Mouse (Mus musculus): ENCODE results near the gene Tead4.
"Not testable (repeated sequence)": the region's sequence is repeated elsewhere in the genome, so short reads cannot be mapped to it uniquely, and the experiment has no call there.

Tead4 gene

GRCm38 (mm10) chr6:128300134-128301001 is at the start of gene Tead4:
Gene Tead4 (minus strand): TSS chr6:128300823.
- peak; percentile 81 for ATAC-seq (ENCODE audit: low TSS enrichment)

GRCm38 (mm10) chr6:128349711-128350110 is 49.1 kb upstream of the Tead4 start:
- peak; percentile 41; the same call in 1 of the 2 replicates for ATAC-seq (ENCODE audit: low TSS enrichment)

DNA sequence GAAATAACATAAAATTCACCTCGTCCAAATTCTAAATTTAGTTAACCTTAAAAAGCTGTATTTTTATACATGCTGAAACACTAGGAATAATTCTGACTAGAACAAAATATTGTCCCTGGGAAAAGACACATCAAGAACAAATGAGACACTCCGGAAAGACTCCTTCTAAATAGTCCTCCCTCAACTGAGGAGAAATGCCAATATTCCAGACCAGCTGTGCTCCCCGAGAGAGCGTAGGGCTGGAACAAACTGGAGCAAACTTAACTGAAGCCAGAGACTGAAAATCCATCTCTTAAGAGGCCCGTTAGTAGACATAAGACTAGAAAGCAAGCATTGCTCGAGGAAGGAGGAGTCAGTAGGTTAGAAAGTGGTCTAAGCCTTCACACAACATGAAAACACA is 46.2 kb upstream of the Tead4 start:
- peak; percentile 68 for ATAC-seq (ENCODE audit: low TSS enrichment)

DNA sequence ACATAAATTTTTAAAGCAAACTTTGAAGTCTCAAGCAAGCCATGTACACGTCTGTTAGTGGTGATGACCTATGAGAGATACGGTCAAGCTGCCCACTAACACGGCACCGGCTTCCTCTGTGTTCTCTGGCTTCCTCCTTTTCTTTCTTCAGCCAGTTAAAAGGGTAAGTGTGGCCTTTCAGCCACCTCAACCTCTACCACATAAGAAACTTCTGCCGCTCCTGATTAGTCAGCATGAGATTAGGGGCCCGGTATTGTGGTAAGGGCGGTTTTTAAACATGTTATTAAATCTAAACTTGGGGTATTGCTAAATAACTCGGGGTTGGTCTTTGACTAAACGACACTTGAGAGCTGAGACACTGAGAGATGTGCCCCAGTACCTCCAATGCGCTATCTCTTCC is 45.0 kb upstream of the Tead4 start:
- no peak for ATAC-seq (ENCODE audit: low TSS enrichment)

GRCm38 (mm10) chr6:128341956-128342723 is 41.5 kb upstream of the Tead4 start:
- ATAC-seq (ENCODE audit: low TSS enrichment), result no peak

DNA sequence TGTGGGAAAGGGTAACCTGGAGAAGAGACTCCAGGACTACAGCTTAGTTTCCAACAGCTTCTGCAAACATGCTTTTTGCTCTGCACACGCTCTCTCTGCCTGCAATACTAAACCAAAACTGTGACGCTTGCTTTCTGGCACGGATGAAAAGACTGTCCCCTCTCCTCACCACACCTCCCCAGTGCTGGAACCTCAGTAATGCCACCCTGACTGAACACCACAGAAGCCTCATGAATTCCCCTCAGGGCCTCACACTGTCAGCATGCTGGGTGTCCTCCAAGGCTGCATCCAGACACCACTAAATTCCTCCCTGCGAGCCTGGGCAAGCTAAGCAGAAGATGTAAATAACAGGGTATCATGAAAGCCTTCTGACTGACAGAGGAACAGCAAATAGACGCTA is 38.3 kb upstream of the Tead4 start:
- ATAC-seq (ENCODE audit: low TSS enrichment), result peak; percentile 51; the same call in 1 of the 2 replicates

GRCm38 (mm10) chr6:128337467-128337866 is 36.8 kb upstream of the Tead4 start:
- no peak for ATAC-seq (ENCODE audit: low TSS enrichment)

DNA sequence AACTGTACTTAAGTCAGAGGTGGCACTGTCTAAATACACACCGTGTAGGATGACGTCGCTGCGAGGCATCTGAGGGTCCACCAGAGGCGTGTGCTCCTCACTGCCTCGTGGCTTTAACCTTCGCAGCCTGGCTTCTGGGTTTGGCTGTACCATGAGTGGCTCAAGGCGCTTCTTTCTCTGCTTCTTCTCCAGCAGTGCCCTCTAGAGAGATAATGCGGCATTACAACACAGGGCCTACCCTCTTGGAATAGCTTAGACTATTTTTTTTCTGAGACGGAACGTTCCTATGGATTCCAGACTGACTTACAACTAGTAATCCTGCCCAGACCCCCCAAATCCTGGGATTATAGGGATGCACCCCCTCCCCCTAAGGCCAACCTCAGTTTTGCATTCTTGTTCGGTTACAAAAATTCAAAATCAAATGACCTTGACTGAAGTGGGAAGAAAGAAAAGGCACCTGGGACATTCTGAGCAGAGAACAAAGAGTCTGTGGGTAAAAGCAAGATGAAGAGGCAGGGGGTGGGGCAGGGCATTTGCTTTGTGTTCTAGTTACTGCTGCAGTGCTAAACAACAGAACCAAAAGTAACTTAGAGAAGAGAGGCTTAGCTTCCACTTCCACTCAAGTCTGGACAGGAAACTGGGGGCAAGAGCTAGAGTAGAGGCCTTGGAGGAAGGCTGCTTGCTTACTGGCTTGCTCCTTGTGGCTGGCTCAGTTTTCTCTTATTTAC is 33.9 kb upstream of the Tead4 start:
- peak; percentile 82 for ATAC-seq (ENCODE audit: low TSS enrichment)

DNA sequence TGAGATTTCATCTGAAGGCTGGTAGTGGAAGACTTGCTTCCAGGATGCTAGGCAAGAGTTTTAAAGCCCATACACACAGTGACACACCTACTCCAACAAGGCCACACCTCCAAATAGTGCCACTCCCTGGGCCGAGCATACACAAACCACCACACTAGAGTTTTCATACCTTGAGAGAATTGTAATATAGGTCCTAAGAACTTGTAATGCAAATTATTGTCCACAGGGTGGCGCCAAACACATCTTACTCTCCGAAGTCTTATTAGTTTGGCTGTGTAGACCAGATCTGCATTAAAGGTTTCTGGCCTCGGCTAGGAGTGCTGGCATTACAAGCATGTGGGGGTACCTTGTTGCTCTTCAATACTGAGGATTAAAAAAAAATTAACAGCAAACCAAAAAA is 17.7 kb upstream of the Tead4 start:
- peak; percentile 86 for ATAC-seq (ENCODE audit: low TSS enrichment)

- ATAC-seq (ENCODE audit: low TSS enrichment), result no peak
These were observed 15.0 kb upstream of the Tead4 start for GRCm38 (mm10) chr6:128315597-128315996.

- no peak for ATAC-seq (ENCODE audit: low TSS enrichment)
These were observed 14.2 kb upstream of the Tead4 start for GRCm38 (mm10) chr6:128314796-128315195.

DNA sequence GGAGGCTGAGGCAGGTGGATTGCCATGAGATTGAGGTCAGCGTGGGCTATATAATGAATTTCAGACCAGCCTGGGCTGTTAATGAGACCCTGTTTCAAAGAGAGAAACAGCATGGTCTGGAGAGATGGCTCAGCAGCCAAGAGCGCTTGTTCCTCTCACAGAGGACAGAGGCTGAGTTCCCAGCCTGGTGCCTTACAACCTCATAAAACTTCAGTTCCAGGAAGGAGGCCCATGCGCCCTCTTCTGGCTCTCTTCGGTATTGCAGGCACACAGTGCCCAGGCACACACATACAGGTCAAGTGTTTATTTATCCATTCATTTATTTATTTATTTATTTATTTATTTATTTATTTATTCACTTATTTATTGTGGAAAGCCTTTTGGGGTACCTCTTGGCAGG is 7.7 kb upstream of the Tead4 start:
- ATAC-seq (ENCODE audit: low TSS enrichment), result 0 out of 2 replicates have a peak, but pooled peaks have one; percentile 59

DNA sequence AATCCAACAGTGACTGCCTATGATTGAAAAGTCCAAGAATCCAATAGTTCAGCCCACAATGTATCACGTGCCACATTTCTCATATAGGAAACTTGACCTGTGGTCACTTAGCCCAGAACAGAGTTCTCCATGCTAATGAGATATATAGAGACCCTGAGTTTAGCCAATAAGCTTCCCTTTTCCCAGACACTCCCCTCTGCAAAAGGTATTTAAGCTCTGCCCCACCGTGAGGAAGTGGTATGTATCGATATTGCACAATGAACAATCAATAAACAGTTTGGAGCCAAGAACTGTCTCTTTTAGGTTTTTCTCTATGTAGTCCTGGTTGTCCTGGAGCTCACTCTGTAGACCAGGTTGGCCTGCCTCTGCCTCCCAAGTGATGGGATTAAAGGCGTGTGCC is 4.2 kb upstream of the Tead4 start:
- no peak for ATAC-seq (ENCODE audit: low TSS enrichment)

- not testable (repeated sequence) for ATAC-seq (ENCODE audit: low TSS enrichment)
These were observed 2.0 kb upstream of the Tead4 start for GRCm38 (mm10) chr6:128302640-128303039.

DNA sequence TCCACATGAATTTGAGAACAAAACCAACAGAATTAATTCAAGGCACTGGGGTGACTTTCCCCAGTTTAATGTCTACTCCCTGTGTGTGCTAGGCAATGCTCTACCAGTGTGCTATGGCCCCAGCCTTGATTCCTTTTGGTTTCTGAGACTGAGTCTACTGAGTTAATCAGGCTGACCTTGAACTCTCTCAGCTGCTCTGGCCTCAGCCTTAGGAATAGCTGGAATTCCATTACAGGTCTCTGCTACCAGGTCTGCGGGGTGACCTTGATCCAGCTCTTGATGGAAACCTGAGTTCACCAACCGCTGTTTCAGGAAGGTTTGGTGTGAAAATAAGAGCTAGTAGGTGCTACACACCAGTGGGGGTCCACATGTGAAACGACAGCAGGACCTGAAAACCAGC is 1.3 kb upstream of the Tead4 start:
- ATAC-seq (ENCODE audit: low TSS enrichment), result no peak

DNA sequence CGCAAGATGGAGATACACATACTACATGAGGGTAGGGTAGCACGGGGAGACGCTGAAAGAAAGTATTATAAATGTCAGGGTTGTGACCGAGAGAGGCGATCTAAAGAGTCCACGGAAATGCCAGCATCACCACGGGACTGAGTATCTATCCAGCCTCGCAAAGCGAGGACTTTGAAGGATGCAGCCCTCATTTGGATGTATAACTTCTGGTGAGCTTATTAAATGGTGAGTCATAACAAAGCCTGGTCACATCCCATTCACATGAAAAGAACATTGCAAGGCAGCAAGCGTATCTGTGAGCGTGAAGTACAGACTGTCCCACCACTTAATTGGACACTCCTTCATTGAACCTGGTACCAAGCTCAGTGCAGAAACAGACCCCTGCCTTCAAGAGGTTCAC is 835 bp upstream of the Tead4 start:
- ATAC-seq (ENCODE audit: low TSS enrichment), result no peak

DNA sequence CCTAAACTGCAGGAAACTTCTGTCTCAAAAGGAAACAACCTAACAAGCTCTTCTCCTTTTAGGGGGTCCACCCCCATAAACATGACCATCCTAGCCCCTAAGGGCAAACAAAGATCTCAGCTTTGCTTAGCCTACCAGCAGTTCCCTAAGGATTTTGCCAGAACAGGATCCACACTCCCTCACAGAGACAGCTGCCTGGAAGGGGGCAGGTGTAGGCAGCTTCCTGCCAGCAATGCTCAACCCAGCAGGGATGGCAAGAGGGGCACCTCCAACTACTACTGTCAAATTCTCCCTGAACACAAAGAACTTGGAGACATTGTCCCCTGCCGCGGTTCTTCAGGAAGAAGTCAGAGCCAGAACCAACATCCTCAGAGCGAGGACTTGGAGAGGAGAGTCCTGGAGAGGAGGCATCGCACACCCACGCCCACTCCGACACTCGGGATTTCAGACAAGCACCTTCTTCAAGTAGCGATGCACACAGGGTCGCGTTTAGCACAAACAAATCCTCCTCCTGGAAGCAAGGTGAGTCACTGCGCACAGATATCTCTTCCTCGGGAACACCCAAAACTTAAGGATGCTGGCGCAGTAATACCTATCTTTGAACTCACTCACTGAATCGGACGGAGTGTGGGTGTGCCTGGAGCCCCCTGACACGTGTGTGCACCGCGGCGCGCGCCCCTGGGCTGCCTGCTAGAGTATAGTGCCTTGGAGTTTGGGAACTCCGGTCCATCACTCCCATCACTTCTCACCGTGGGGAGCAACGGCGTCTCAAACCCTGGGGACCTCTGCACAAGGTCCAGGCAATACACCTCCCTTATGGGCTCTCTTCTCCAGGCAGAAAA is 1.1 kb downstream of the Tead4 start:
- ATAC-seq (ENCODE audit: low TSS enrichment), result peak; percentile 54

- no peak for ATAC-seq (ENCODE audit: low TSS enrichment)
These were observed 2.4 kb downstream of the Tead4 start for GRCm38 (mm10) chr6:128298246-128298645.

DNA sequence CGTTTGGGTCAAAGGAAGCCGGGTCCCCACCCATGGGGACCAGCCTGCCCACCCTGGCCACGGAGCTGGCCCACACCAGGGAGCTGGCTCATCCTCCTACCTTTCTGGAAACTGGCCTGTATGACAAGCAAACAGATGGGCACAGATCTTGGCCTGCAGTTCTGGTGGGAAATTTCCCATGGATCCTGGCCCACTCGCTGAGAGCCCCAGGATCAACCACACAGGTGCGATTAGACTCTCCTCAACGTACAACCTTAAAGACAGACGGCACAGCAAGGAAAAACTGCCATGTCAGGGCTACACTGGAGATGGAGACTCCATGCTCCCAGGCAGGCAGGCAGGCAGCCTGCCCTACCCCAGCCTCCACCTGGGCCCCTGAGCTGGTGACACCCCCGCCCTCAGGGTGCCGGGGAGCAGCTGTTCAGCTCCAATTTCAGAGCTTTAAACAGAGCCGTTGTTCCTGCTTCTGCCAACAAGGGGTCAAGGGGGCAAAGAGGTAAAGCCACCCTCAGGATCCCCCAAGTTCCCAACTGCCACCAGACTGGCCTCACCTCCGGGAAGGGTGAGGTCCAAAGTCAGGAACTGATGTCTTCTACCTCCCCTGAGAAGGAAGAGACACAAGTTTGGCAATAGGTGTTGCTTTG is 3.8 kb downstream of the Tead4 start:
- ATAC-seq (ENCODE audit: low TSS enrichment), result no peak

GRCm38 (mm10) chr6:128295876-128296749 is 4.5 kb downstream of the Tead4 start:
- no peak for ATAC-seq (ENCODE audit: low TSS enrichment)
